Mouse (Mus musculus): Measurements from ENCODE around the gene Ddah2. TPM values are rescaled to one million over a fixed set of nuclear protein-coding genes. Genes with fewer than 3 reads are reported as not detected.

Gene Ddah2
- polyA plus RNA-seq, 1 experiment from 2014 or later = 376 TPM

DNA sequence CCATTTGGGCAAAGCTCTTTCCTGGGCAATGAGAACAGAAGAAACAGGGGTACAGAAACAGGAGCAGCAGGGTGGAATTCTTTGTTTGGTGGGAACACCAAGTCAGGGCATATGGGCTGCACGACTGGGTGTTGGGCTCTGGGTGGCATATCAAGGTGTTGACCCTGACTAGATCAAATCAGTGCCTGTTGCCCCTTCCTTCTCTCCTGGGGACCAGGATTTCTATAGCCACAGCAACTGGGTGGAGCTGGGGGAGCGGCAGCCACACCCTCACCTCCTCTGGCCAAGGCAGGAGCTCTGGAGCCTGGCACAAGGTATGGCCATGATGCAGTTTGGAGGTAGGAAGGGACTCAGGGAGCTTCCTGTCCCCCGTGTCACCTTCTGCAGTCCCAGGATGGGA lies 40.7 kb upstream of the Ddah2 start:
- no peak overlapping the region for H3K4me3 ChIP-seq (ENCODE audit: low read length)
- H3K27ac ChIP-seq (ENCODE audit: low read length) = no peak overlapping the region
- peaks cover 31% of the 10 kb centered on the region for H3K36me3 ChIP-seq (ENCODE audit: insufficient read depth, low read length)
- WGBS = 83% methylated on average over 3 of the region's 3 CpGs
- H3K27me3 ChIP-seq (ENCODE audit: insufficient read depth, low read length) = no peaks in the 10 kb centered on the region
- H3K4me2 ChIP-seq (replicated peaks; ENCODE audit: low read depth, low read length) = no peak overlapping the region
- no peak overlapping the region for H3K9ac ChIP-seq (replicated peaks; ENCODE audit: low read length)
- H3K4me1 ChIP-seq (ENCODE audit: insufficient read depth, low read length) = peaks cover 5% of the 10 kb centered on the region
- ATAC-seq (ENCODE audit: low FRiP score, low TSS enrichment) = no peak
- H3K9me3 ChIP-seq (ENCODE audit: low read length) = no peaks in the 10 kb centered on the region

- WGBS = 76% methylated on average over 11 of the region's 11 CpGs
- Histone ChIP-seq H3K4me1 (ENCODE audit: insufficient read depth, low read length) (peaks cover 11% of the 10 kb centered on the region), H3K27me3 (ENCODE audit: insufficient read depth, low read length) (no peaks in the 10 kb centered on the region), H3K27ac (ENCODE audit: low read length) (no peak overlapping the region), H3K9me3 (ENCODE audit: low read length) (no peaks in the 10 kb centered on the region), H3K4me3 (ENCODE audit: low read length) (no peak overlapping the region), H3K4me2 (replicated peaks; ENCODE audit: low read depth, low read length) (no peak overlapping the region), H3K9ac (replicated peaks; ENCODE audit: low read length) (no peak overlapping the region), H3K36me3 (ENCODE audit: insufficient read depth, low read length) (peaks cover 14% of the 10 kb centered on the region)
- ATAC-seq (ENCODE audit: low FRiP score, low TSS enrichment) = no peak
Measured at GRCm38 (mm10) chr17:35019894-35020293, 38.9 kb upstream of the Ddah2 start.

- H3K4me1 ChIP-seq (ENCODE audit: insufficient read depth, low read length) = peaks cover 11% of the 10 kb centered on the region
- no peaks in the 10 kb centered on the region for H3K27me3 ChIP-seq (ENCODE audit: insufficient read depth, low read length)
- WGBS = 86% methylated on average over 8 of the region's 8 CpGs
- H3K9ac ChIP-seq (replicated peaks; ENCODE audit: low read length) = no peak overlapping the region
- no peak overlapping the region for H3K4me3 ChIP-seq (ENCODE audit: low read length)
- no peaks in the 10 kb centered on the region for H3K9me3 ChIP-seq (ENCODE audit: low read length)
- no peak overlapping the region for H3K27ac ChIP-seq (ENCODE audit: low read length)
- no peak for ATAC-seq (ENCODE audit: low FRiP score, low TSS enrichment)
- H3K4me2 ChIP-seq (replicated peaks; ENCODE audit: low read depth, low read length) = no peak overlapping the region
- H3K36me3 ChIP-seq (ENCODE audit: insufficient read depth, low read length) = peaks cover 8% of the 10 kb centered on the region
Measured at GRCm38 (mm10) chr17:35020551-35020950, 38.3 kb upstream of the Ddah2 start.

- Histone ChIP-seq H3K36me3 (ENCODE audit: insufficient read depth, low read length) (peaks cover 1% of the 10 kb centered on the region; the same call in 1 of the 2 replicates), H3K27ac (ENCODE audit: low read length) (peak overlapping the region; percentile 84), H3K4me1 (ENCODE audit: insufficient read depth, low read length) (peaks cover 17% of the 10 kb centered on the region), H3K27me3 (ENCODE audit: insufficient read depth, low read length) (no peaks in the 10 kb centered on the region), H3K9me3 (ENCODE audit: low read length) (no peaks in the 10 kb centered on the region), H3K4me3 (ENCODE audit: low read length) (no peak overlapping the region), H3K4me2 (replicated peaks; ENCODE audit: low read depth, low read length) (peak overlapping the region; percentile 37), H3K9ac (replicated peaks; ENCODE audit: low read length) (no peak overlapping the region; the same call in 1 of the 2 replicates)
- peak; percentile 62 for ATAC-seq (ENCODE audit: low FRiP score, low TSS enrichment)
- WGBS = 10% methylated on average over 17 of the region's 17 CpGs
Measured at GRCm38 (mm10) chr17:35021163-35021808, 37.5 kb upstream of the Ddah2 start.

GRCm38 (mm10) chr17:35021842-35022477 lies 36.9 kb upstream of the Ddah2 start:
- peak overlapping the region; percentile 37; the same call in 1 of the 2 replicates for H3K4me2 ChIP-seq (replicated peaks; ENCODE audit: low read depth, low read length)
- no peaks in the 10 kb centered on the region for H3K36me3 ChIP-seq (ENCODE audit: insufficient read depth, low read length)
- H3K4me3 ChIP-seq (ENCODE audit: low read length) = no peak overlapping the region
- peaks cover 20% of the 10 kb centered on the region for H3K4me1 ChIP-seq (ENCODE audit: insufficient read depth, low read length)
- H3K9me3 ChIP-seq (ENCODE audit: low read length) = no peaks in the 10 kb centered on the region
- WGBS = 50% methylated on average over 6 of the region's 6 CpGs
- no peaks in the 10 kb centered on the region for H3K27me3 ChIP-seq (ENCODE audit: insufficient read depth, low read length)
- ATAC-seq (ENCODE audit: low FRiP score, low TSS enrichment) = no peak
- peak overlapping the region; percentile 84 for H3K27ac ChIP-seq (ENCODE audit: low read length)
- peak overlapping the region; percentile 29; the same call in 1 of the 2 replicates for H3K9ac ChIP-seq (replicated peaks; ENCODE audit: low read length)

GRCm38 (mm10) chr17:35022541-35023060 lies 36.2 kb upstream of the Ddah2 start:
- Histone ChIP-seq H3K4me2 (replicated peaks; ENCODE audit: low read depth, low read length) (no peak overlapping the region), H3K36me3 (ENCODE audit: insufficient read depth, low read length) (no peaks in the 10 kb centered on the region), H3K4me3 (ENCODE audit: low read length) (no peak overlapping the region), H3K9ac (replicated peaks; ENCODE audit: low read length) (no peak overlapping the region), H3K9me3 (ENCODE audit: low read length) (no peaks in the 10 kb centered on the region), H3K27ac (ENCODE audit: low read length) (peak overlapping the region; percentile 55), H3K27me3 (ENCODE audit: insufficient read depth, low read length) (no peaks in the 10 kb centered on the region), H3K4me1 (ENCODE audit: insufficient read depth, low read length) (peaks cover 26% of the 10 kb centered on the region)
- 91% methylated on average over 8 of the region's 8 CpGs for WGBS
- no peak for ATAC-seq (ENCODE audit: low FRiP score, low TSS enrichment)

DNA sequence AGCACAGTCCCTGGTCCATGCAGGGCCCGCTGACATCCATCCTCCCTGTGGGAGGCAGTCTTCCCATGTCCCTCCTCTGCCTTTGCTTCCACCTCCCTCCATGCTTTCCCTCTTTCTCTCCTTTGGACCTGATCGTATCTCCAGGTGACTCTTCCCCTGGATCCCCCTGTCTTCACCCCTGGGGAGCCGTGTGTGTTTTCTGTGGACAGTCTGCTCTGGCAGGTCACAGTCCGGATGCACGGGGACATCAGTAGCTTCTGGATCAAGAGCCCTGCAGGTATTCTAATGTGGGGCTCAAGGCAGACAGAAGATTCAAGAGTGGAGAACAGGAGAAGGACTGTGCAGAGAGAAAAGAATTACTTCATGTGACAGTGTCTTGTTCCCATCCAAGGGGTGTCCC lies 35.6 kb upstream of the Ddah2 start:
- no peak overlapping the region for H3K4me2 ChIP-seq (replicated peaks; ENCODE audit: low read depth, low read length)
- 78% methylated on average over 5 of the region's 5 CpGs for WGBS
- no peak overlapping the region for H3K9ac ChIP-seq (replicated peaks; ENCODE audit: low read length)
- H3K27me3 ChIP-seq (ENCODE audit: insufficient read depth, low read length) = no peaks in the 10 kb centered on the region
- no peaks in the 10 kb centered on the region for H3K36me3 ChIP-seq (ENCODE audit: insufficient read depth, low read length)
- peaks cover 26% of the 10 kb centered on the region for H3K4me1 ChIP-seq (ENCODE audit: insufficient read depth, low read length)
- H3K4me3 ChIP-seq (ENCODE audit: low read length) = no peak overlapping the region
- no peak overlapping the region for H3K27ac ChIP-seq (ENCODE audit: low read length)
- no peak for ATAC-seq (ENCODE audit: low FRiP score, low TSS enrichment)
- H3K9me3 ChIP-seq (ENCODE audit: low read length) = no peaks in the 10 kb centered on the region

DNA sequence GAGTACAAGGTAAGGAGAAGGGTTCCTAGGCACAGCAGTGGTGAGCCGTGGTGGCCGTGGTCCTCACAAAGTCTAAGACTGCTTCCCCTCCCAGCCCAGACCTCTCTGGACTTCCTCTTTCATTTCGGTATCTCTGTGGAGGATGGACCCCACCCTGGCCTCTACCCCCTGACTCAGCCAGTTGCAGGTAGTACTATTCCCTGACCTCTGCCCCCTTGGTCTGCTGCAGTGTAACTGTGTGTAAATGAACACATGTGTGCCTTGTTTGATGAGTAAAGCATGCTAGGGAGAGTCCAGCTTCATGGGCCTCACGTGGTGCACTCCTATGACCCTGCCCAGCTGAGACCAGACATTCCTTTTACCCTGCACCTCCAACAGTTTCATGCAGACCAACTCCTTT lies 35.1 kb upstream of the Ddah2 start:
- ATAC-seq (ENCODE audit: low FRiP score, low TSS enrichment) = no peak
- no peaks in the 10 kb centered on the region for H3K27me3 ChIP-seq (ENCODE audit: insufficient read depth, low read length)
- H3K4me3 ChIP-seq (ENCODE audit: low read length) = no peak overlapping the region
- 0 out of 2 replicates have a peak overlapping the region, but pooled peaks have one; percentile 42 for H3K27ac ChIP-seq (ENCODE audit: low read length)
- H3K4me2 ChIP-seq (replicated peaks; ENCODE audit: low read depth, low read length) = no peak overlapping the region
- peak overlapping the region; percentile 36; the same call in 1 of the 2 replicates for H3K9ac ChIP-seq (replicated peaks; ENCODE audit: low read length)
- no peaks in the 10 kb centered on the region for H3K36me3 ChIP-seq (ENCODE audit: insufficient read depth, low read length)
- peaks cover 26% of the 10 kb centered on the region for H3K4me1 ChIP-seq (ENCODE audit: insufficient read depth, low read length)
- 60% methylated on average over 4 of the region's 4 CpGs for WGBS
- H3K9me3 ChIP-seq (ENCODE audit: low read length) = no peaks in the 10 kb centered on the region

DNA sequence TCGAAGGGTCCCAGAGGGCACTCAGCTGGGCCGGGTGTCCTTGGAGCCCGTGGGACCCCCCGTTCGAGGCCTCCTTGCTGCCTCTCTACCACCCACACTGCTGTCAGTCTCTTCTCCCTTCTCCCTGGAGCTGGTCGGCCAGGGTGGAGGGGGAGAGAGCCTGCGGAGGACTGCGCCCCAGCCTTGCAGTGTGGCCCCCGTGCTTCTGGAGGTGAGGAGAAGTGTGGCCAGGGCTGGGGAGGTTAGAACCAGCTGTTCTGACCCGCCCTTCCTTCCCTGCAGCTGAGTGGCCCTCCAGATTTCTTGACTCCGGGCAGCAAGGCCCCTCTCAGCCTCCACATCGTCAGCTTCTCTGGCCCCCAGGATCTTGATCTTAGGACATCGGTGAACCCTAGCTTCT lies 34.6 kb upstream of the Ddah2 start:
- H3K27me3 ChIP-seq (ENCODE audit: insufficient read depth, low read length) = no peaks in the 10 kb centered on the region
- 75% methylated on average over 12 of the region's 13 CpGs for WGBS
- H3K36me3 ChIP-seq (ENCODE audit: insufficient read depth, low read length) = no peaks in the 10 kb centered on the region
- H3K4me1 ChIP-seq (ENCODE audit: insufficient read depth, low read length) = peaks cover 26% of the 10 kb centered on the region
- H3K4me3 ChIP-seq (ENCODE audit: low read length) = no peak overlapping the region
- no peak for ATAC-seq (ENCODE audit: low FRiP score, low TSS enrichment)
- no peak overlapping the region for H3K4me2 ChIP-seq (replicated peaks; ENCODE audit: low read depth, low read length)
- H3K9ac ChIP-seq (replicated peaks; ENCODE audit: low read length) = peak overlapping the region; percentile 36; the same call in 1 of the 2 replicates
- H3K27ac ChIP-seq (ENCODE audit: low read length) = 0 out of 2 replicates have a peak overlapping the region, but pooled peaks have one; percentile 42
- no peaks in the 10 kb centered on the region for H3K9me3 ChIP-seq (ENCODE audit: low read length)
